Mouse (Mus musculus) midbrain, embryonic 15.5 days (tissue): ENCODE measurements at regions not wholly inside any gene's neighbourhood (a gene's known extent, or its start where the extent isn't known, plus 50 kb on each side); places are given as distances from the start of the nearest gene placed in this dataset.

Source experiments
- ATAC-seq: fragments of 200-750 bp; cut with Nextera tagmentation; replicated peaks from 2 replicates; pipeline ENCODE4 v1.8.0; 2017; ENCODE audit warnings: moderate TSS enrichment
- H3K27ac ChIP-seq: fragments of 300-500 bp; sonication (generic); 2 replicates; pipeline ENCODE4 v1.5.1; 2015; ENCODE audit warnings: mild to moderate bottlenecking, inconsistent platforms
- H3K27me3 ChIP-seq: fragments of 300-500 bp; sonication (generic); replicated peaks from 2 replicates; pipeline ENCODE4 v1.6.1; 2015; ENCODE audit warnings: inconsistent platforms
- H3K36me3 ChIP-seq: fragments of 300-500 bp; sonication (generic); replicated peaks from 2 replicates; pipeline ENCODE4 v1.6.1; 2015; ENCODE audit warnings: inconsistent platforms
- H3K4me1 ChIP-seq: fragments of 300-500 bp; sonication (generic); 2 replicates; pipeline ENCODE4 v1.6.1; 2015; ENCODE audit warnings: inconsistent platforms
- H3K4me2 ChIP-seq: fragments of 300-500 bp; sonication (generic); 2 replicates; pipeline ENCODE4 v1.6.1; 2015; ENCODE audit warnings: inconsistent platforms, mild to moderate bottlenecking, moderate library complexity
- H3K4me3 ChIP-seq: fragments of 300-500 bp; sonication (generic); 2 replicates; pipeline ENCODE4 v1.5.1; 2015; ENCODE audit warnings: mild to moderate bottlenecking, inconsistent platforms
- H3K9ac ChIP-seq: fragments of 300-500 bp; sonication (generic); 2 replicates; pipeline ENCODE4 v1.6.1; 2015; ENCODE audit warnings: mild to moderate bottlenecking, inconsistent platforms
- H3K9me3 ChIP-seq: fragments of 300-500 bp; sonication (generic); 2 replicates; pipeline ENCODE4 v1.6.1; 2016; ENCODE audit warnings: inconsistent platforms
- WGBS: fragments of 180-500 bp; shearing (Covaris S2); methylation state at CpG from one replicate; pipeline ENCODE4 v1.1.7; 2015; ENCODE audit warnings: mixed read lengths; 5-methylcytosine and 5-hydroxymethylcytosine counted together

DNA sequence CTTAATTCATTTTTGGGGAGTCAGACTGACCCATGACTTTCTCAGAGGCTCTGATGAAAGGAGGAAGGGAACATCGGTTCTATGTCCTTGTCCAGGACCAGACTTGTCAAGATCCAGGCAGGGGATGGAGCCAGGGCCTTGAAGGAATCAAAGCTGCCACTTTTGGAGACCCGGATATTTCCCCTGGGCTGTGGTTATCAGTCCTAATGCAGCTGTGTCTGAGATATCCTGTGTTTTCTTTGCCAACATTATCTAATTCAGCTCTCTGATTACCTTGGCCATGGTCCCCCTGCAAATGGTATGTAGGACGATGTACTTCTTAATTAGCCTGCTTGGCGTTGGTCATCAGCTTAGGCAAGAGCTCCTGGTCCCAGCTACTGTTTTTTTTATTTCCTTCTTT, 127.6 kb downstream of the Fam114a2 start:
- Histone ChIP-seq H3K27me3 (no peaks in the 10 kb centered on the region), H3K4me2 (no peak overlapping the region), H3K4me3 (no peak overlapping the region), H3K27ac (no peak overlapping the region), H3K36me3 (no peaks in the 10 kb centered on the region), H3K9me3 (no peaks in the 10 kb centered on the region), H3K4me1 (no peaks in the 10 kb centered on the region), H3K9ac (no peak overlapping the region)
- WGBS = 85% methylated on average over 4 of the region's 4 CpGs
- no peak for ATAC-seq
